Mouse (Mus musculus) lung, postnatal 0 days (tissue): ENCODE data around the gene Rock2.

ENCODE experiments used
- CTCF ChIP-seq: IDR thresholded peaks from 2 replicates; pipeline ENCODE4 v1.5.1; 2016; ENCODE audit warnings: antibody characterized with exemption, mild to moderate bottlenecking
- EP300 ChIP-seq: IDR thresholded peaks from 2 replicates; pipeline ENCODE4 v1.6.1; 2016; ENCODE audit warnings: antibody characterized with exemption, mild to moderate bottlenecking, control low read depth

DNA sequence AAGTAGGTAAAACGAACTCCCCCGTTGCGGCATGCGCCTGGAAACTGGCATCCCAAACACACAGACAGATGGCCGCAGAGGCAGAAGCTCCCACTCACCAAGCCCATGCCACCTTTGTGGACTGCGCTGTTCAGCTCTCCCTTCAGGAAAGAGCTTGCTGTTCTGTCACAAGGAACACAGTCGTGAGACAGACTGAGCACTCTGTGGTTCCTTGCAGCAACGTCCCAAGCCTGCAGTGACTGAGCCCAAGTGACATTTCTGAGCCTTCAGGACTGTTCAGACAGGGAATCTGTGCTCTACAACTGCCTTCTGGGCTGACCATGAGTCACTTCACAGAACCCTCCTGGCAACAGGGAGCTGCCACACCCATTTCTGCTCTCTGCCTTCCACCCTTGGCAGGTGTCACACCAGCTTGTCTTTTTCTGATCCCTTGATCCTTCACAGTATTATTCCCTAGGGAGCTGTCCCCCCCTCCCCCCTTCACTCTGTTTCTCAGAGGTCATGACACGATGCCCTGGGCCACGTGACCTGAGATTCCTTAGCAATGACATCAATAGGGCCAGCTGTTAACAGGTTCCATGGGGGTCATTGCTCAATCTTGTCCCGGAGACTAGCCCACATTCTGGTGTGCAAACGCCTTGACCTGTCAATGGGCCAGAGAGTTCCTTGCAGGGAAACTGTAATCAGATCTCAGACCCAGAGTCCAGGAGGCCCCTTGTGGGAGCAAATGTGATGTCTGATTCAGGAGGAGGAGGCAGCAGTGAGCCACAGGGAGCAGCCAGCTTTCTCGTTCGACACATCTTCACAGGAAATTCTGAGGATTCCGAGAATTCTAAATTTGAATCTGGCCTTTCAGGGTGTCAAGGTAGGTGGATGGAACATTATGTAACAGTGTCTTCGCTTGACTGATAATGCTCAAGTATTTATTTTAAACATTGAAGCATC, 44.0 kb upstream of the Rock2 start:
- TF ChIP-seq CTCF (peak; percentile 51), EP300 (peak; percentile 75)
